Mouse (Mus musculus) bone marrow macrophage, adult 2 months (primary cell): ENCODE results near the gene Mettl7a1. TPM values are rescaled to one million over a fixed set of nuclear protein-coding genes. Genes with fewer than 3 reads are reported as not detected.
A peak's percentile ranks its signal among the peaks of the same experiment; 100 is the strongest.
"Not testable (repeated sequence)": the region's sequence is repeated elsewhere in the genome, so short reads cannot be mapped to it uniquely, and the experiment has no call there.

Experiments
- H3K27ac ChIP-seq: 2 replicates; pipeline ENCODE4 v1.5.1; 2012; ENCODE audit warnings: low read depth, low read length; ENCODE audit not compliant: insufficient read depth
- H3K4me1 ChIP-seq: 2 replicates; pipeline ENCODE4 v1.6.1; 2012; ENCODE audit warnings: low read length; ENCODE audit not compliant: control insufficient read depth, insufficient read depth
- H3K4me3 ChIP-seq: 2 replicates; pipeline ENCODE4 v1.5.1; 2012; ENCODE audit warnings: mild to moderate bottlenecking, low read length, moderate library complexity; ENCODE audit not compliant: insufficient read depth
- CTCF ChIP-seq: IDR thresholded peaks from 2 replicates; pipeline ENCODE4 v1.5.1; 2012; ENCODE audit warnings: low read depth, mild to moderate bottlenecking, low read length, moderate library complexity
- POLR2A ChIP-seq: IDR thresholded peaks from 2 replicates; pipeline ENCODE4 v1.6.1; 2012; ENCODE audit warnings: mild to moderate bottlenecking, low read depth, low read length, borderline replicate concordance
- polyA plus RNA-seq: library from polyadenylated mRNA; stranded (reverse); fragments of >200 nt; gene quantifications from 2 replicates; pipeline ENCODE4 v1.2.4, GENCODE M21; 2012; ENCODE audit not compliant: missing spikeins, insufficient read depth, insufficient read length

Mettl7a1 gene
- polyA plus RNA-seq, 1 experiment: 46.4 TPM

- Histone ChIP-seq H3K4me1 (peaks cover 11% of the 10 kb centered on the region), H3K27ac (no peak overlapping the region), H3K4me3 (no peak overlapping the region)
- TF ChIP-seq POLR2A (no peak), CTCF (no peak)
Observed at GRCm38 (mm10) chr15:100301556-100301955, 2.4 kb upstream of the Mettl7a1 start.

- Histone ChIP-seq H3K4me3 (peak overlapping the region; percentile 65), H3K4me1 (peaks cover 11% of the 10 kb centered on the region), H3K27ac (peak overlapping the region; percentile 82)
- no peak for TF ChIP-seq CTCF
Observed at GRCm38 (mm10) chr15:100303428-100304018, 417 bp upstream of the Mettl7a1 start.

DNA sequence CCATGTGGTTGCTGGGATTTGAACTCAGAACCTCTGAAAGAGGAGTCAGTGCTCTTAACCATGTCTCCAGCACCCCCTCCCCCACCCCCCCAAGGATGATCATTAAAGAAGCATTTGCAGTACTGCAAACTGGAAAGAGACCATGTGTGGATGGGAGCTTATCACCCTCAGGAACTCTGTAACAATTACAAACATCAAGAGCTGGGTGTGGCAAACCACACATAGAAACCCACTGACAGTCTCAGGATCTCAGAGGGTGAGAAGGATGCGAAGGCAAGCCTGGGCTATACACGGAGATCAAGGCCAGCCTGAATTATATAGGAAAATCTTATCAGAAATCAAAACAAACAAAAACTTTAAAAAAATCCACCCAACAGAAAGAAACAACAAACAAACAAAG, 2.3 kb downstream of the Mettl7a1 start:
- Histone ChIP-seq H3K4me1 (peaks cover 4% of the 10 kb centered on the region), H3K27ac (no peak overlapping the region), H3K4me3 (no peak overlapping the region)
- no peak for TF ChIP-seq POLR2A
- TF ChIP-seq CTCF: no peak

DNA sequence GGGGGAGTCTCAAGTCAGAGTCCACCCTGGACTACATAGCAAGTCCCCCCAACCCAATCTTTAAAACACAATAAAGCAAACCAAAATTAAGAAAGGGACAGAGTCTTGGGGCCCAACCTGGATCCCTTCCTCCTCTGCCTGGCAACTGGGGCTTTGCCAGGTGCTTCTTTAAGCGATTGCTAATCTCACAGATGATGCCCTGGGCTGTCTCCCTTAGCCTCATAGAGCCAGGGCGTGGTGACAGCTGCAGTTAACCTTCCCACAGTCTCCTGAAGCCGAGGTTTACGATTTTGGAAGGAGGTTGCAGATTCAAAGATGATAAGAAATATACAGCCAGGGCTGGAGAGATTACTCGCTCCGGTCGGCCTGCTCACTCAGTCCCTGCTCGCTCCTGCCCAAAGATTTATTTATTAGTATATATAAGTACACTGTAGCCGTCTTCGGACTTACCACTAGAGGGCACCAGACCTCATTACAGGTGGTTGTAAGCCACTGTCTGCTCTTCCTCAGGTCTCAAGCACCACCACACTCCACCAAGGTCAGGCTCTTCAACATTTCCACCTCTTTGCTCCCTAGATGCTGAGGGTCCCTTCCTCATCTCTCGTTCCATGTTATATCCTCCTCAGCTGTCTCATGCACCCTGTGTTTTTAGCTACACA, 3.6 kb downstream of the Mettl7a1 start:
- H3K4me1 ChIP-seq, H3K4me3 ChIP-seq, H3K27ac ChIP-seq: not testable (repeated sequence)
- peak; percentile 32; the same call in 1 of the 2 replicates for TF ChIP-seq CTCF

- no peak overlapping the region for H3K27ac ChIP-seq
- no peak overlapping the region for H3K4me3 ChIP-seq
- TF ChIP-seq POLR2A: no peak
- TF ChIP-seq CTCF: no peak
- peaks cover 4% of the 10 kb centered on the region; the same call in 1 of the 2 replicates for H3K4me1 ChIP-seq
Observed at GRCm38 (mm10) chr15:100312346-100312745, 8.4 kb downstream of the Mettl7a1 start.

DNA sequence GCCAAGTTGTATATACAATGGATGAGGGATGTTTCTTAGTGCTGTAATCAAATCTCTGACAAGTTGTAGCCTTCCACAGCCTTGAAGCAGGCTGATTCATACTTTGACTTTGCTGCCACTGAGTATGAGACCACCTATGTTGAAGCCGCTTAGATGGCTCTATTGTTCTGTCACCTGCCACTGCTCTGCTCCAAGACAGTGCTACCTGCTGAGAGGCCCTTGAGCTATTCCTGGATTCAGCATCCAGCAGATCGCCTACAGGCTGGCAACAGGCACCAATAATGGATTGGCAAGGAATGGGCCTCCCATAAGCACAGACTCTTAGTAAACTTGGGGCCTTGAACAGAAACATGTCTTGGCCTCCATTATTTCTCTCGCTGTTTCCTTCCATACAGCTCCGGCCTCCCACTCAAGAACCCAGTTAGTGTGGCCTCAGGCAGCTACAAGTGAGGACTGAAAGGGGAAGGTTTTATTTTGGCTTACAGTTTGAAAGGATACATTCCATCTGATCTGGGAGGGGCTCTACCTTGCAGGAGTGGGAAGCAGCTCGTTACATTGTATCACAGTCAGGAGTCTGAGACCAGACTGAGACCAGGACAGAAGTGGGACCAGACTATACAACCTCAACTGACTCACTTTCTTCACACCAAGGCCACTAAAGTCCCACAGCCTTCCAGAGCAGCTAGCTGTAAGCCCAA, 10.7 kb downstream of the Mettl7a1 start:
- no peak for TF ChIP-seq CTCF
- no peak for TF ChIP-seq POLR2A
- Histone ChIP-seq H3K4me3 (no peak overlapping the region), H3K27ac (no peak overlapping the region), H3K4me1 (peaks cover 11% of the 10 kb centered on the region)

- H3K4me3 ChIP-seq, H3K27ac ChIP-seq: not testable (repeated sequence)
- peaks cover 21% of the 10 kb centered on the region for H3K4me1 ChIP-seq
Observed at GRCm38 (mm10) chr15:100318014-100318671, 14.2 kb downstream of the Mettl7a1 start.

- Histone ChIP-seq H3K27ac (no peak overlapping the region), H3K4me1 (peaks cover 21% of the 10 kb centered on the region), H3K4me3 (no peak overlapping the region)
- TF ChIP-seq CTCF: no peak
- no peak for TF ChIP-seq POLR2A
Observed at GRCm38 (mm10) chr15:100319884-100320283, 15.9 kb downstream of the Mettl7a1 start.

GRCm38 (mm10) chr15:100320295-100320905, 16.5 kb downstream of the Mettl7a1 start:
- no peak for TF ChIP-seq POLR2A
- TF ChIP-seq CTCF: no peak
- peak overlapping the region; percentile 16; the same call in 1 of the 2 replicates for H3K27ac ChIP-seq
- H3K4me1 ChIP-seq: peaks cover 21% of the 10 kb centered on the region
- H3K4me3 ChIP-seq: no peak overlapping the region

GRCm38 (mm10) chr15:100321134-100321533, 17.2 kb downstream of the Mettl7a1 start:
- Histone ChIP-seq H3K4me1 (peaks cover 21% of the 10 kb centered on the region), H3K27ac (no peak overlapping the region), H3K4me3 (no peak overlapping the region)
- TF ChIP-seq CTCF (no peak), POLR2A (no peak)
